In genomic region chr3:145147483-145147882, GRCm38 (mm10) we compare ENCODE assay signal across 13 mouse cellular contexts. TPM values are rescaled to one million over a fixed set of nuclear protein-coding genes. Genes with fewer than 3 reads are reported as not detected.
DNase-seq lines count a peak whose midpoint lies in the region; ATAC-seq and TF ChIP-seq lines count a peak whose summit lies in the region.
"Had no signal": no experiment of that assay in that cellular context is flagged by ENCODE, and none has a peak within 500 bp of the region (broad histone marks: within the 10 kb centered on the region; RNA-seq: fewer than 3 reads in every experiment).

No protein-coding gene starts in this region.

- no peak for ATAC-seq in forebrain, postnatal 0 days
- ATAC-seq in common myeloid progenitor, adult 5-6 weeks (replicated peaks; ENCODE audit: low read depth, poor library complexity, severe bottlenecking): peak; percentile 52; the same call in 1 of the 2 replicates
- ATAC-seq in erythroblast, adult 5-6 weeks (replicated peaks; ENCODE audit: low FRiP score, poor library complexity, severe bottlenecking): no peak
- ATAC-seq: hindbrain, embryonic 16.5 days had no signal

- WGBS in forebrain, postnatal 0 days: 83% methylated on average over 2 of the region's 2 CpGs
- 90% methylated on average over 2 of the region's 2 CpGs for WGBS in forebrain, embryonic 10.5 days

- H3K9ac ChIP-seq in forebrain, postnatal 0 days: no peak overlapping the region
- H3K9ac ChIP-seq: stomach, embryonic 15.5 days had no signal

- H3K79me3 ChIP-seq in C2C12 (ENCODE audit: low read depth): no peaks in the 10 kb centered on the region

- no peak overlapping the region for H3K4me3 ChIP-seq in forebrain, postnatal 0 days (ENCODE audit: low read depth, low read length)
- no peak overlapping the region for H3K4me3 ChIP-seq in forebrain, embryonic 10.5 days
- no peak overlapping the region for H3K4me3 ChIP-seq in layer of hippocampus, adult 2 months
- H3K4me3 ChIP-seq in C2C12 (ENCODE audit: insufficient read depth, poor library complexity, severe bottlenecking): no peak overlapping the region
- H3K4me3 ChIP-seq: stomach, embryonic 15.5 days had no signal

- H3K27ac ChIP-seq in forebrain, postnatal 0 days (ENCODE audit: low read depth, low read length): no peak overlapping the region
- no peak overlapping the region for H3K27ac ChIP-seq in forebrain, embryonic 10.5 days
- no peak overlapping the region for H3K27ac ChIP-seq in layer of hippocampus, adult 2 months
- H3K27ac ChIP-seq: stomach, embryonic 15.5 days had no signal

- H3K4me1 ChIP-seq in forebrain, postnatal 0 days (ENCODE audit: insufficient read depth): no peaks in the 10 kb centered on the region
- no peaks in the 10 kb centered on the region for H3K4me1 ChIP-seq in forebrain, embryonic 10.5 days
- H3K4me1 ChIP-seq: stomach, embryonic 15.5 days had no signal

- no peaks in the 10 kb centered on the region for H3K79me2 ChIP-seq in C2C12 (ENCODE audit: control insufficient read depth, insufficient read depth)

- no peak overlapping the region for H3K4me2 ChIP-seq in forebrain, postnatal 0 days (ENCODE audit: low read depth)
- H3K4me2 ChIP-seq: stomach, embryonic 15.5 days had no signal

- 0 out of 2 replicates have a peak, but pooled peaks cover 3% of the 10 kb centered on the region for H3K36me3 ChIP-seq in forebrain, postnatal 0 days (ENCODE audit: insufficient read depth)
- H3K36me3 ChIP-seq in forebrain, embryonic 10.5 days (replicated peaks): peaks cover 45% of the 10 kb centered on the region
- peaks cover 25% of the 10 kb centered on the region for H3K36me3 ChIP-seq in C2C12 (ENCODE audit: control insufficient read depth, insufficient read depth)

- H3K27me3 ChIP-seq in forebrain, postnatal 0 days (ENCODE audit: insufficient read depth, low read length): no peaks in the 10 kb centered on the region
- no peaks in the 10 kb centered on the region for H3K27me3 ChIP-seq in forebrain, embryonic 10.5 days (ENCODE audit: poor library complexity, severe bottlenecking)
- H3K27me3 ChIP-seq in C2C12 (ENCODE audit: control insufficient read depth, insufficient read depth, insufficient read length): no peaks in the 10 kb centered on the region
- H3K27me3 ChIP-seq: stomach, embryonic 15.5 days had no signal

- H3K9me3 ChIP-seq in forebrain, postnatal 0 days (ENCODE audit: low read length): no peaks in the 10 kb centered on the region
- no peaks in the 10 kb centered on the region for H3K9me3 ChIP-seq in forebrain, embryonic 10.5 days
- H3K9me3 ChIP-seq: stomach, embryonic 15.5 days had no signal

- no peak overlapping the region for H3ac ChIP-seq in C2C12 (ENCODE audit: control insufficient read depth, insufficient read length, low read depth)

- no peak for DNase-seq in forebrain, postnatal 0 days
- no peak for DNase-seq in forebrain, embryonic 10.5 days (ENCODE audit: extremely low spot score, low spot score)
- DNase-seq in layer of hippocampus, adult 2 months (ENCODE audit: low spot score in 2 of 2): no peak
- no peak for DNase-seq in layer of hippocampus, postnatal 25 days (ENCODE audit: extremely low spot score in 1 of 2, low spot score in 1 of 2)
- DNase-seq in right cerebral cortex, adult 2 months (ENCODE audit: low spot score in 2 of 2): no peak
- DNase-seq: adrenal gland, postnatal 14 days; kidney, postnatal 10 days; liver had no signal

- peak; percentile 57 for TF ChIP-seq CTCF in forebrain, postnatal 0 days (IDR thresholded peaks at IDR 0.05; ENCODE audit: low read depth)
- TF ChIP-seq CTCF in layer of hippocampus, adult 2 months (conservative IDR thresholded peaks at IDR 0.05): peak; percentile 61
- TF ChIP-seq CTCF in C2C12 (IDR thresholded peaks at IDR 0.05; ENCODE audit: control insufficient read depth, insufficient read depth, insufficient read length): peak; percentile 23

TF ChIP-seq in C2C12, 6 proteins besides CTCF, POLR2A, EP300 and RAD21:
- TF ChIP-seq FOSL1 (IDR thresholded peaks at IDR 0.05; ENCODE audit: insufficient read depth, low read length, poor library complexity, severe bottlenecking) (no peak), MYOG (IDR thresholded peaks at IDR 0.05; ENCODE audit: control insufficient read depth, extremely low read depth, insufficient read length) (no peak), MAX (IDR thresholded peaks at IDR 0.05) (no peak), MYOD1 (IDR thresholded peaks at IDR 0.05; ENCODE audit: control insufficient read depth, insufficient read length, low read depth) (no peak), CEBPB (IDR thresholded peaks at IDR 0.05; ENCODE audit: low read depth) (no peak), USF1 (IDR thresholded peaks at IDR 0.05; ENCODE audit: low read depth) (no peak)

RNA-seq across cellular contexts. Expression of gene Odf2l, which starts 29.1 kb away (rescaled TPM):
- 13.1 and 16.8 TPM in 2 replicates for total RNA-seq in forebrain, postnatal 0 days (2014; rRNA removed)
- 8.1 and 9.2 TPM in 2 replicates for polyA plus RNA-seq in forebrain, postnatal 0 days (2015; fragmentation: Nextera tagmentation; extraction: Ambion mirVana)
- 21.6 and 26.0 TPM in 2 replicates for polyA plus RNA-seq in forebrain, embryonic 10.5 days (2016; fragmentation: Nextera tagmentation; extraction: Ambion mirVana)
- 10 to 100 TPM; 18.0 to 25.9 TPM for total RNA-seq in layer of hippocampus, adult 2 months (2021)
- 10 to 100 TPM; 16.0 to 17.9 TPM for total RNA-seq in layer of hippocampus, postnatal 25 days (2021)
- polyA plus RNA-seq in C2C12 (2012; fragmentation: generic; extraction: Trizol): 3.3 TPM
- total RNA-seq in common myeloid progenitor, adult 5-6 weeks (2017): 44.5 and 47.3 TPM in 2 replicates
- 9.0 and 9.2 TPM in 2 replicates for total RNA-seq in erythroblast, adult 5-6 weeks (2015; ENCODE audit: low replicate concordance)
- 12.1 and 16.2 TPM in 2 replicates for total RNA-seq in erythroblast, adult 5-6 weeks (2017; ENCODE audit: low replicate concordance)

RNA-seq across cellular contexts. Expression of gene Clca2, which starts 48.2 kb away (rescaled TPM):
- not detected in 2 replicates for total RNA-seq in forebrain, postnatal 0 days (2014; rRNA removed)
- not detected in 2 replicates for polyA plus RNA-seq in forebrain, postnatal 0 days (2015; fragmentation: Nextera tagmentation; extraction: Ambion mirVana)
- 0.10 and 0.12 TPM in 2 replicates for polyA plus RNA-seq in forebrain, embryonic 10.5 days (2016; fragmentation: Nextera tagmentation; extraction: Ambion mirVana)
- not detected for total RNA-seq in layer of hippocampus, adult 2 months (2021)
- not detected for total RNA-seq in layer of hippocampus, postnatal 25 days (2021)
- 0.27 TPM for polyA plus RNA-seq in C2C12 (2012; fragmentation: generic; extraction: Trizol)
- not detected in 2 replicates for total RNA-seq in common myeloid progenitor, adult 5-6 weeks (2017)
- not detected in 2 replicates for total RNA-seq in erythroblast, adult 5-6 weeks (2015; ENCODE audit: low replicate concordance)
- not detected in 2 replicates for total RNA-seq in erythroblast, adult 5-6 weeks (2017; ENCODE audit: low replicate concordance)
- polyA plus RNA-seq: hindbrain, embryonic 16.5 days had no signal
